Mouse (Mus musculus) left cerebral cortex, postnatal 36 days (tissue): ENCODE measurements around the gene 1700102P08Rik. TPM values are rescaled to one million over a fixed set of nuclear protein-coding genes. Genes with fewer than 3 reads are reported as not detected.

Source experiments
- DNase-seq, 2 experiments: peaks; one replicate each; pipeline ENCODE4 v3.0.0; 2021 to 2022; ENCODE audit warnings: low spot score in 2 of 2, mixed read lengths in 1 of 2
- intact Hi-C: fragments of 180-260 bp; cut with DNase I; formaldehyde crosslinking; loops from one replicate; pipeline ENCODE4 v1.15.1; 2025
- total RNA-seq, 2 experiments: library from RNA; stranded (reverse); gene quantifications; 2 replicates each; pipeline ENCODE4 v1.2.3; 2021

The 1700102P08Rik gene
- total RNA-seq, 2 experiments from 2014 or later: 1.5 to 3.2 TPM

DNA sequence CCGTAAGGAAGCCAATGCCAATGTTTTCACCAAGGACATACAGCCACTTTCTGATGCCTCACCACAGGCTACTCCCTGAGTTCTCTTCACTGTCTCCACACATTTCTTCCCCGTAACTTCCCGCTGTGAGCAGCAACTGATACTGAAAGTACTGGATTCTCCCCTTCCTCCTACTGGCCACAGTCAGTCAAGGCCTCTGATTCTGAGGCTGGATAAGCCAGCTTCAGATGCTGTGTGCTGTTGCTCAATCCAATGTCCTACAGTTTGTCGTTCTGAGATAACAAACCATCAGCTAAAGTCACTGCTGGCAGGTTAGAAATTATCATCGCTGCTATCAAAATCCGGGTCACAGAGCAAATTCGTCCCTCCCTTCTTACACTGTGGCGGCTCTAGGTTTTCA is 11.8 kb downstream of the 1700102P08Rik start:
- no peak for DNase-seq
- intact Hi-C loops: loop anchor here (5.0 kb wide), 1 partner anchor 48 kb away; no protein-coding TSS in a partner anchor

DNA sequence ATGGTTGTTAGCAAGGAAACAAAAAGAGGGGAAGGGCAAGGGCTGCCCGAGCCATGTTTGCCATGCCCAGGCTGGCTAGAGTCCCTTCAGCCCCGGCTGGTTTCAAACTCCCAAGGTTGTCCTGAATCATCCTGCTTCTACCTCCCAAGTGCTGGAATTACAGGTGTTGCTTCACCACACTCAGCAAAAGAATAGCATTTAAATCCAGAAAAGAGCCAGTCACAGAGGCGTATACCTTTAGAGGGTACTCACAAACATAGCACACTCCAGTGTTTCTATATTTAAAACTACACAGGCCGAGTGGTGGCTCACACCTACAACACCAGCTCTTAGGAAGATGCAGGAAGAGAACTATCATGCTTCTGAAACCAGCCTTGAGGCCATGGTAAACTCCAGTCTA is 16.9 kb downstream of the 1700102P08Rik start:
- no peak for DNase-seq
- intact Hi-C loops: no loop called here

DNA sequence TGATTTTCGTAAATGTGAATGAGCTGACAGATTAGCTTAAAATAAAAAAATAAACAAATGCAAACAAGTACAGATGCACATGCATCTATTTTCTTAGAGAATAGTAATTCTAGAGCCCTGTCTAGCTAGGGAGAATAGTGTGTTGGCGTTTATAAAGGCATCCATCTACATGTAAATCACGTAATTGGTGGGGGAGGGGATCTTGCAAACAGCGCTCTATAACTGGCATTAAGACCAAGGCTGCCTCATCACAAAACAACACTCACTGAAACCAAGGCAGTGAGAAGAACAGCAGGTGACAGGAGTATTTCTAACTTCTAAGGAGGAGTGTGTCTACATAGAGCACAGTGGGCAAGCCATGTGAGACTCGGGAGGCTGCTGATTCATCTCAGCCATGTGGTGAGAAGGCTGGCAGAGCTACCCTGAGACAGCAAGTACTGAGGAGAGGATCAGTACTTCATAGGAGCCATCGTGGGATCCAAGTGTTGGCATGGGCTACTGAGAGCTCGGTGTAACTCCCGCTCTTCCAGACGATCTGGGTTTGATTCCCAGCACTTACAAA is 18.9 kb downstream of the 1700102P08Rik start:
- DNase-seq: peak; percentile 69 to 82
- intact Hi-C loops: loop anchor here (2.0 kb wide), 1 partner anchor 29 kb away; no protein-coding TSS in a partner anchor

DNA sequence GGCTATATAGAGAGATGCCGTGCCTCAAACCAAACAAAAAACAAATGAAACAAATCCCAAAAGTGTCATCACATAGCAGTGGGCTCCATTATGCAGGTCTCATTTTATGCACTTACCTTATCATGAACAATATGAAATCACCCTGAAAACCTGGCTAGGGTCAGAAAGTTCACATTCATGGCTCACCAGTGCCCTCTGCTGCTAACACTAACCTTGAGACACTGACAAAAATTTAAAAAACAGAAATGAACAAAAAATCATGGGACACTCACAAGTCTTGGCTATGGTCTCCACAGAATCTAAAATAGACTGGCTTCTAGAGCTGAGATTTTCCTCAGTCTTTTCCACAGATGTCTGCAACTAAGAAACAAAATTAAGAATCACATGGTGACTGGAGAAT is 19.6 kb downstream of the 1700102P08Rik start:
- DNase-seq: no peak
- intact Hi-C loops: no loop called here

DNA sequence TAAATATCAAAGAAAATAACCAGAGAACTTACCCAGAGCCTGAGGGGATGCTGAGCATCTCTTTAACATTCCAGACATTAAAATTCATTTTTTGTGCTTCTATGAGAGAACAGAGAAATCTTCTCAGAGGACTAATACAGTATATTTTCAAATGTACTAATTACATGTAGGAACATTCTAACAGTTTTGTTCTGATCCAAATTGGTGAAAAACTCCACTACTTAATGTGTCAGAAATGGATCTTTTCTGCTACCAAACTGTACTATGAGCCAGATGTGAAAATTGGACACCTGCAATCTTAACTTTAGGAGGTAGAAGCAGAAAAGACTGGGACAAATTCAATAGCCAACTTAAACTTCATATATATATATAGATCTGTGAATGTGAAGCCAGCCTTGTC is 35.8 kb downstream of the 1700102P08Rik start, which contains the start of gene Ccdc36:
Gene Ccdc36 (minus strand): TSS at position 101 of the 400 bp plus-strand sequence.
- DNase-seq: no peak
- intact Hi-C loops: no loop called here

DNA sequence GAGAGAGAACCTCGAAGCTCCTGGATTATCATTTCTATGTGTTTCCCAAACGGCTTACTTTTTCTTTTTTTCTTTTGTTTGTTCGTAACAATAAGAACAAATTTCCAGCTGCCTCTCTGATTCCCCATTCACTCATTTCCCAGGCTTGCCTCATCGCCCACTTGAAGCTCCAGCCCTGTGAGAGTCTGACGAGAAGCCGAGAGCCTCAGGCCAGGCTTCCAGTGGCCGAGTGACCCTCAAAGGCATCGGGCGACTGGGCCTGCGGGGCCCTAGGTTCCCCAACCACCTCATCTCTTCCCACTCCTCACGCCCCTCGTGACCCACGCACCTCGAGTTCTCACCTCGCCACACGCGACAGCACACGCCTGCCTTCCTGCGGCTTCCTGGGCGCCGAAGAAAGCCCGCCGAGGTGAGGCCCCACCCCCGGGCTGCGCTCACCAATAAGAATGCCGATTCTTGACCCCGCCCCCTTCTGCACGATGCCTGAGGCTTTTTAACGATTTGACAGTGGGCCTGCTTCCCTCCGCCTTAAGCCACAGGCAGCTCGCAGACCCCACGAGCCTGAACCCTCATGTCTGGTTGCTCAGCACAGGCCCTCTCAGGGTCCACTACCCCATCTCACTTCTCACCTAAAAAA is 38.9 kb downstream of the 1700102P08Rik start:
- DNase-seq: no peak
- intact Hi-C loops: no loop called here

DNA sequence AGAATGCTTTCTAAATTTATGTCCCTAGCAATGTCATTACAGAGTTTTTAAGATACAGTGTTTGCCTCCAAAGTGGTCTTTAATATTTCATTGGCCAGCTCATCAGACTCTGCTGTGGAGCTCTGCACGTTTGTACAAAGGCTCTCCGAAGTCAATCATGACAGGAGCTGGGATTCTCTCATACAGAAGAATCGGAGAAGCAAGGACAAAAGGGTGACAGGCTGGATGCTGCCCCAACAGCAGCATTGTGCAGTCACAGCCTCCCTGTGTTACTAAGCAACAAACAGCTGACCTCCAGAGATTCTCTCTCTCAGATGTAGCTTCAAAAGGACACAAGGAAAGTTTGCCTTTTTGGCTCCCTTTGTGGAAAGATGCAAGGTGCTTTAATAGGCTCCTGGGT is 43.6 kb downstream of the 1700102P08Rik start, which contains the start of gene BC048562:
Gene BC048562 (plus strand): TSS at position 301 of the 400 bp plus-strand sequence.
- no peak for DNase-seq
- intact Hi-C loops: no loop called here

DNA sequence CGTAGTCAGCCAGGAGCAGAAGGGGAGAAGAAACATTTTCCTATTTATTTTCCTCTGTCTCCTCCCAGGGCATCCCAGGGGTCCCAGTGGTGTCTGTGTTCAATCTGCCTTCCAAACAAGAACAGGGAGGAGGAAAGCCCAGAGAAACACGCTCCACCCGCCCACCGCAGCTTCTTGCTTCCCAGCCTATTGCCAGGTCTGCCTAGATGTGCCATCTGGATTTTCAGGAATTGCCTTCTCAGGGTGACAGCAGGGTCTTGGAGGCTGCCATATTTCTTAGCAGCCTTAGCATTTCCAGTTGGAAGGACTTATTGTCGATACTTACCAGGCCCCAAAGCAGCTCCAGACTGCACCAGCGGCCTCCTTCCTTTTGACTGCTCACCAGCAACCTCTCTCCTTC is 46.6 kb downstream of the 1700102P08Rik start:
- intact Hi-C loops: no loop called here
- peak in 1 of 2 experiments; percentile 15 for DNase-seq

DNA sequence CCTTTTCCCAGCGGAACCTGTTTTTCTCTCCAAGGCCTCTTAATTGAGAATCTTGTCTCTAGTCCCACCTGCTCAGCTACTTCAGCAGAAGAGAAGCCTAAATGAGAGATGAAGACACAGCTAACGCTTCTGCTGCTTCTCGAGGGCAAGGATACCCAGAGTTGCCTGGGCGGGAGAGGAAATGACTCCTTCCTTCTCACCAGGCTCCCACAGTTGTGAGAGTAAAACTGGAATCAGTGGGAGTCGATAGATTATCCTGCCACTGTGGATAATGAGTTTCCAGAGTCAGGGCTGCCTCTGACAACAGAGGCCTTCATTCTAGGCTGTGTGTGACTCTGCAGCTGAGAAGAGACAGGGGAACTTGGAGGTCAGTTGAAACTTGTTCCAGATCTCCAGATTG is 47.9 kb downstream of the 1700102P08Rik start:
- peak in 1 of 2 experiments; percentile 34 for DNase-seq
- intact Hi-C loops: loop anchor here (2.0 kb wide), 1 partner anchor 30 kb away; no protein-coding TSS in a partner anchor

DNA sequence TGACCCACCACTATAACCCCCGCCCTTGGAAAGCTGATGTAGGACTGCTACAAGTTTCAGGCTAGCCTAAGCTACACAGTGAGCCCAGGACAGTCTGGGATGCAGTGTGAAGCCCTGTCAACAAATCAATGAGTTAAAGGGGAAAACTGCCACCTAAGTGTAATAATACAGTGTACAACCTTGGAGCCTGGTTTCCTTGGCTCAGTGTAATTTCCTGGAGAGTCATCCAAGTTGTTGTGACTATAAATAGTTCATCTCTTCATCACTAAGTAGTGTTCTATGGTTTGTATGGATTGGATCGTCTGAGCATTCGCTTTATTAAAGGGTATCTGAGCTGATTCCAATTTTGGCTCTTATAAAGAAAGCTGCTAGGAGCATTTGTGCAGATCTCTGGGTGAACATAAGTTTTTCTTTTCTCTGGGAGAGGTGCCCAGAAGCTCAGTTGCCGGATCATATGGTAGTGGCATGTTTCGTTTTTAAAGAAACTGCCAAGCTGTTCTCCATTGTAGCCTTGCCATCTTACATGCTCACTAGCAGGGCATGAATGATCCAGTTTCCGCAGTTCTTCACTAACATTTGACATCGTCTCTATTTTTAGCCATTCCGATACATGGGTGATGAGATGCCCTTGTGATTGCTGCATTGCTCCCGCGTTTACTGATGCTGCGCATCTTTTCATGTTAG is 48.8 kb downstream of the 1700102P08Rik start:
- peak; percentile 39 to 52 for DNase-seq
- intact Hi-C loops: loop anchor here (2.0 kb wide), 1 partner anchor 31 kb away; no protein-coding TSS in a partner anchor

DNA sequence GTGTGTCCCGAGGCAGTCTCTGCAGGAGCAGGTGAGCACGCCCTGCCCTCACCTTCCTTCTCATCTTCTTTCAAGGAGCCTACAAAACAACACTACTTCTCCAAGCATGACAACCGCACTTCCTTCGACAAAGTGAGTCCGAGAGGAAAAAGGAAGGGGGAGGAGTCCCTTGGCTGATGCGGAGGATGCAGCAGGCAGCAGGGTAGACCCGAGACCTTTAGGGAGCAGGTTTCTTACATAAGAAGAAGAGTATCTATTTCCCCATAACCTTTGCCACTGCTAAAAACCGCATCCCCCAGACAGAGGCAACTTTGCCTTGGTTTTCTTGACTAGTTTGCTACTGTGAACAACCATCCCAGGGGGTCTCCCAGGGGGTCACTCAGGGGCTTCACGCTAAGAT is 52.5 kb downstream of the 1700102P08Rik start:
- DNase-seq: no peak
- intact Hi-C loops: no loop called here

DNA sequence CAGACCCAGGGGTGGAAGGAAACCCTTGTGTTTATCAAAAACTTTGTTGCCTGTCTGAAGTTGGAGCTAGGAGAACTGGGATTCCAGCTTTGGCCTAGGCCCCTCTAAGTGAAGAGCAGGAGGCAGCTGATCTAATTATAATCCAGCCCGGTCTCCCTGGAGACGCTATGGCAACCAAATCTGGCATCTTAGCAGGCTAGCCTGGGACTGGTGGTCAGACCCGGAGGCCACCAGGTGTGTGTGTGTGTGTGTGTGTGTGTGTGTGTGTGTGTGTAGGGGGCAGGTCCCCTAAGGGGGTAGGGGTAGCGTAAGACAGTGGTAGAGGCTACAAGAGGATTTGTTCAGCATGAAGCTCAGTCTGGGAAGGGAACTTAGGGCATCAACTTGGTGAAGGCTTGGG is 57.3 kb downstream of the 1700102P08Rik start:
- intact Hi-C loops: loop anchor here (5.0 kb wide), 2 partner anchors 48 to 103 kb away; partner anchors contain the start of gene Usp4
- DNase-seq: peak in 1 of 2 experiments; percentile 57

DNA sequence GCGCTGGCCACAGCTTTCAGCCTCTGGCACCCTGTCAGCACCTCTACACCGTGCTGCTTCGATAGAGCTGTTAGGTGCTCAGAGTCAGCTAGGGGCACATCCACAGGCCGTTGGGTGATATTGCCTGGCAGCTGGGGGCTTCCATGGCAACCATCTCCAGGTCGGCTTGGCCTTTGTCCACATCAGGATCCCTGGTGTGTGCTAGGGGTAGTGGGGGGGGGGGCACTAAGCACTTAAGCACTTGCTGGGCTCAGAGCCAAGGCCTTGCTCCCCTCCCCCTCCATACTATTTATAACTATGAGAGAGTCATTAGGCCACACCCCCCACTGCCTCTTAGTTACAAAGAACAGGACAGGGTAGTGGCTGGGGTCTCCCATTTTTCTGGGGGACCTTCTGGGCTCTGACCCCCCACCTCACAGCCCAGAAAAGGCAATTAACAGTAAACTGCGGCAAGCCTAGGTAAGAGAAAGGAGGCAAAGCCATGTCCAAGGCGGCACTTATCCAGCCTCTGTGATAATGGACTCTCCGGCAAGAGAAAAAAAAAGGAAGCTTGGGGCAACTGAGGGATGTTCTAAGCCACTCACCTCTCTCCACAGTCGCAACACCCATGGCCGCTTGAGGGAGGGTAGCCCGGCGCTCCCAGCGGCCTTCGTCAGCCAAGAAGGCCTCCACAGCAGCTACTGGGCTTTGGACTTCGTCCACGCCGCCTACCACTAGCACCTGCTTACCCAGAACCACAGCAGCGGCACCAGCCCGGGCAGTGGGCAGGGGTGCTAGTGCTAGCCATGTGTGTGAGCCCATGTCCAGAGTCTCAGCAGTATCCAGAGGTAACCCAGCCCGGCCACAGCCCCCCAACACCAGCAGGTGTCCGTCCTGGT is 57.9 kb downstream of the 1700102P08Rik start:
- intact Hi-C loops: loop anchor here (5.0 kb wide), 2 partner anchors 48 to 103 kb away; partner anchors contain the start of gene Usp4
- DNase-seq: peak; percentile 60 to 70

DNA sequence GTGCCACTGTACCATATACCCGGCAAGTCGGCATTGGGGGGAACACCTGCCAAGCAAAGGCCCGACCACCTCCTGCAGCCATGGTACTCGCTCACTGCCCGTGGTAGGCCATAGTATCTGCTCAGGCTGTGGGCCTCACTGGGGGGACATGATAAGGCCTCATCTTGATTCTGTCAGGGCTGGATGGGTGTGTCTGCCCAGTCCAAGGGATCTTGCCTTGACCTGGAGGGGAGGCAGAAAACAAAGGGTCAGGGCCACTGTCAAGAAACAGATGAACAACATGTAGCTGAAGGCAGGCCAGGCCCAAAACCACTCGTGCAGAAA is 58.5 kb downstream of the 1700102P08Rik start:
- intact Hi-C loops: loop anchor here (5.0 kb wide), 2 partner anchors 49 to 104 kb away; partner anchors contain the start of gene Usp4
- no peak for DNase-seq

DNA sequence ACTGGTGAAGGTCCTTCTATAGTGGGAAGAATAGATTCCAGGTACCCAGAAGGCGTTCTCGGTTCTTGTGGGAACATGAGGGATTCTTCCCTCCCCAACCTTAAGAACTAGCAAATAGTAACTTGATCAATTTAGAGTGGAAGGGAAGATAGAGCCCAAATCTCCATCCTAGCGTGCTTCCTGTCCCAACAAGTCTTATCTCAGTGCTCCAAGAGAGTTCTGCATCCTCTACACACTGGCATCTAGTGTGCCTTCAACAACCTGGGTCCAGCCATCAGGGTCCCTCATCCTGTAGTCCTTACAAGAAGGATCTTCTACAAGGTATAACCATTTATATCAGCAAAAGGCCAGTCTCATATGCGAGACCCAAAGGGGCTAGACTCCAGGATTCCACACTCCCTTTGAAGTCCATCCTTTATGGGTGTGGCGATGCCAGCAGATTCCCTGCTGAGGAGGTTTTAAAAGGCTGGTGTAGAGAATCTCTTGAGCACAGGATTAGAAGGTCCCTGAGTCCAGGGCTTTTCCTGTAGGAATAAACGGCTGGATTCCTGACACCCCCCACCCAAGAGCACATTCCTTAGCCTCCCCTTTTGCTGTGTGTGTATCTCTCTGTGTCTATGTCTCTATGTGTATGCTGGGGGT is 59.0 kb downstream of the 1700102P08Rik start:
- DNase-seq: no peak
- intact Hi-C loops: loop anchor here (5.0 kb wide), 2 partner anchors 49 to 104 kb away; partner anchors contain the start of gene Usp4

DNA sequence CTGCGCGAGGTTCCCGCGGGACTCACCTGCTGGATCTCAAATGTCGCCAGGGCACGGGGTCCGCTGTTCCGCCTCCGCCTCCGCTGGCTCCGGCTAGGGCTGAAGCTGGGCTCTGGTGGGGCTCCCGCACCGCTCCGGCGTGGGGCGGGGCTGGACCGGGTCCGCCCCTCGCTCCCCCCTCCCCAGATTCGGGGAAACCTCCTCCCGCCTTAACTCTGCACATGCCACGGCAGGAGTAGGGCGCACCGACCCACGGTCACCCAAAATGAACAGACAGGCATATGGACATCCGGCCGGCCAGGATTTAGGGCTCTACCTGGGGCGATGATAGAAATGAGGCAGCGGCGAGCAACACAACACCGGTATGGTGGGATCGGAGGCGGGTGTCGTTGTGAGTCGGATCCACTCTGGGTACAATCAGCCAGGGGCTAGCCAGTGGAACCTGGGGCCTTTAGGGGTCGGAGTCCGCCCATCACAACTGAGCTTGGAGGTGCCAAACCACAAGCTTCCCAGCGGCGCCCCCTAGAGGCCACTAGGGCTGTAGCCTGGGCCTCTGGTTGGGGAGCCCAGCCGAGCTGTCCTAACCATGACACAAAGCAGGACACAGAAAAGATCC is 59.8 kb downstream of the 1700102P08Rik start:
- intact Hi-C loops: loop anchor here (5.0 kb wide), 2 partner anchors 50 to 105 kb away; partner anchors contain the start of gene Usp4
- DNase-seq: peak; percentile 83 to 86

DNA sequence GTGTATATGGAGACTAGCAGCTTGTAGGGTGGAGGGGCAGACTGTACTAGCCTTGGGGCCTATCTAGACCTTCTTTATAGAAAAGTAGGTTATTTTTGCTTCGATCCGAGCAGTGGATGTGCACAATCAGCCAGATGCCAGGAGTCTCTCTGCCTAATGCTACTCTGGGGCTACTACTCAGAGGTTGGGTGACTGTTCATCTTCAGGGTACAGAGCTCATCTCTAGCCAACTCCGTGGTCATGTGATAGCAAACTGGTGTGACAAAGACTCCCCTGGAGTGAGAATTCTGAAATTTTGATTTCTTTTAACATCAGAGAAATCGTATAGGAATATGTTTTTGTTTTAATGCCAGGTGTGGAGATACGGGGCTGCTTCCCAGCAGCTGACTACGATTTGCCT is 60.3 kb downstream of the 1700102P08Rik start:
- intact Hi-C loops: loop anchor here (5.0 kb wide), 2 partner anchors 51 to 106 kb away; partner anchors contain the start of gene Usp4

DNA sequence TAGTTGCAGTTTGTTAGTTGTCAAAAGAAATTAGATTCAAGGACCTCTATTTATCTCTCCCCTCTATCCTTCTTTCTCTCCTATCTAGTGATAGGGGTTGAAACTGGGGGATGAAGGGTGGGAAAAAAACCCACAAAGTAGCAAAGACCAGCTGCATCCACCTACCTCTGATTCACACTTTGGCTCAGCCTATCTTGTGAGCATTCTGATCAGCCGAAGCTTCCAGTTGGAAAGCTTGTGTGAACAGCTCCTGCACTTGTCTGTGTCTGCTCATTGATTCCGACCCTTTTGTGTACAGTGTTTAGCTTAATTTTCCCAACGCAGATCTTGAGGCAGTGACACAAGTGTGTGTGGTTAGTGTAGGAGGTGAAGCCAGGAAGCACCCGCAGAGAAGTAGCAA is 60.9 kb downstream of the 1700102P08Rik start:
- peak in 1 of 2 experiments; percentile 14 for DNase-seq
- intact Hi-C loops: loop anchor here (5.0 kb wide), 2 partner anchors 51 to 106 kb away; partner anchors contain the start of gene Usp4

More for the DNA sequence above, 60.3 kb downstream of the 1700102P08Rik start:
- no peak for DNase-seq
